Comparison of ENCODE assay signal across 8 mouse cellular contexts in the genomic region with DNA sequence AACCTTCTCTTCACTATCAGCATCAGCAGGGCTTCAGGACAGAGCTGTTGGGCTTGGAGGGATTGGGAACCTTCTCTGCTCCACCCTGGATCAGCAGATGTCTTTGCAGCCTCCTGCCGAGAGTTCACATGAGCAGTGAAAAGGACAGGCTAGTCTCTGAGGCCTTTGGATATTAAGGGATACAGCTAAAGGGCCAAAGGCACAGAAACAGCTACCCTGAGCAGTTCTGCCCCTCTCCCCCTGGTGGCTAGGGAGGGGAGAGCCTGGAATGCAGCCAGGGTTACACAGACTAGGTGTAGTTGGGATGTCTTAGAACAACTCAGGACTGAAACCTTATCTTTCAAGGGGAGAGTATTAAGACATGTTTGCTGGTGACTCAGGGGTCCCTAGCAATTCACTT. TPM values are rescaled to one million over a fixed set of nuclear protein-coding genes. Genes with fewer than 3 reads are reported as not detected.
A peak's percentile ranks its signal among the peaks of the same experiment; 100 is the strongest.
DNase-seq lines count a peak whose midpoint lies in the region; ATAC-seq and TF ChIP-seq lines count a peak whose summit lies in the region.

No protein-coding gene starts in this region.

- H3K4me1 ChIP-seq in heart, embryonic 13.5 days = peaks cover 61% of the 10 kb centered on the region
- peaks cover 7% of the 10 kb centered on the region; the same call in 1 of the 2 replicates for H3K4me1 ChIP-seq in lung, postnatal 0 days (ENCODE audit: insufficient read depth, low read depth, low read length)
- H3K4me1 ChIP-seq in limb, embryonic 13.5 days = peaks cover 39% of the 10 kb centered on the region

- ATAC-seq in heart, embryonic 13.5 days (ENCODE audit: extremely low read depth, insufficient number of reproducible peaks, low FRiP score, low TSS enrichment) = no peak
- ATAC-seq in lung, postnatal 0 days = no peak
- ATAC-seq in limb, embryonic 13.5 days (ENCODE audit: low FRiP score, low read depth) = no peak

- intact Hi-C loops in heart, postnatal 36 days (cut with DNase I) = no loop called here

- peak; percentile 71 for TF ChIP-seq CTCF in lung, postnatal 0 days (IDR thresholded peaks at IDR 0.05)

- no peaks in the 10 kb centered on the region for H3K9me3 ChIP-seq in heart, embryonic 13.5 days
- no peaks in the 10 kb centered on the region for H3K9me3 ChIP-seq in lung, postnatal 0 days (ENCODE audit: low read length)
- no peaks in the 10 kb centered on the region for H3K9me3 ChIP-seq in limb, embryonic 13.5 days

- no peak overlapping the region for H3K27ac ChIP-seq in heart, embryonic 13.5 days (replicated peaks)
- no peak overlapping the region for H3K27ac ChIP-seq in lung, postnatal 0 days (ENCODE audit: low read length)
- no peak overlapping the region for H3K27ac ChIP-seq in limb, embryonic 13.5 days

- no peak overlapping the region for H3K4me2 ChIP-seq in heart, embryonic 13.5 days
- no peak overlapping the region for H3K4me2 ChIP-seq in lung, postnatal 0 days (replicated peaks; ENCODE audit: low read depth, low read length)
- H3K4me2 ChIP-seq in limb, embryonic 13.5 days (replicated peaks) = no peak overlapping the region

- 47% methylated on average over 1 of the region's 1 CpGs for WGBS in heart, embryonic 13.5 days
- WGBS in lung, postnatal 0 days = 67% methylated on average over 1 of the region's 1 CpGs
- WGBS in limb, embryonic 13.5 days = 58% methylated on average over 1 of the region's 1 CpGs

- peak overlapping the region; percentile 11; the same call in 1 of the 2 replicates for H3K9ac ChIP-seq in heart, embryonic 13.5 days
- H3K9ac ChIP-seq in lung, postnatal 0 days (replicated peaks; ENCODE audit: low read depth) = no peak overlapping the region
- peak overlapping the region; percentile 13; the same call in 1 of the 2 replicates for H3K9ac ChIP-seq in limb, embryonic 13.5 days

- no peak for TF ChIP-seq EP300 in lung, postnatal 0 days (IDR thresholded peaks at IDR 0.05)

- no peak overlapping the region for H3K4me3 ChIP-seq in heart, embryonic 13.5 days
- H3K4me3 ChIP-seq in lung, postnatal 0 days (ENCODE audit: low read depth, low read length) = no peak overlapping the region
- H3K4me3 ChIP-seq in limb, embryonic 13.5 days = no peak overlapping the region

- no peaks in the 10 kb centered on the region for H3K27me3 ChIP-seq in heart, embryonic 13.5 days (replicated peaks)
- no peaks in the 10 kb centered on the region for H3K27me3 ChIP-seq in lung, postnatal 0 days (replicated peaks; ENCODE audit: insufficient read depth, low read length)
- no peaks in the 10 kb centered on the region for H3K27me3 ChIP-seq in limb, embryonic 13.5 days

- DNase-seq in heart, postnatal 36 days = no peak
- no peak for DNase-seq in lung, postnatal 0 days (ENCODE audit: low spot score)
- no peak for DNase-seq in lung, adult 18-20 months
- DNase-seq in NIH3T3 (ENCODE audit: low read depth) = peak; percentile 72
- DNase-seq in ovary, postnatal 36 days (ENCODE audit: low spot score) = no peak
- DNase-seq in layer of hippocampus, adult 18-20 months (ENCODE audit: low spot score in 2 of 2) = no peak

- peaks cover 31% of the 10 kb centered on the region for H3K36me3 ChIP-seq in heart, embryonic 13.5 days
- no peaks in the 10 kb centered on the region for H3K36me3 ChIP-seq in lung, postnatal 0 days (ENCODE audit: insufficient read depth, low read length)
- peaks cover 40% of the 10 kb centered on the region for H3K36me3 ChIP-seq in limb, embryonic 13.5 days

RNA-seq across cellular contexts. Expression of gene Gpr84, which starts 10.7 kb away (rescaled TPM):
- polyA plus RNA-seq in heart, embryonic 13.5 days (2015; fragmentation: Nextera tagmentation; extraction: Ambion mirVana) = 0.28 and 0.36 TPM in 2 replicates
- not detected for total RNA-seq in heart, postnatal 36 days (2021)
- 0.67 and 2.2 TPM in 2 replicates for polyA plus RNA-seq in lung, postnatal 0 days (2015; fragmentation: Nextera tagmentation; extraction: Ambion mirVana)
- 0.34 and 0.41 TPM in 2 replicates for polyA plus RNA-seq in limb, embryonic 13.5 days (2015; fragmentation: Nextera tagmentation; extraction: Ambion mirVana)
- under 1 TPM; 0.54 to 0.63 TPM for total RNA-seq in layer of hippocampus, adult 18-20 months (2021)

RNA-seq across cellular contexts. Expression of gene Zfp385a, which starts 18.8 kb away (rescaled TPM):
- 8.3 and 8.9 TPM in 2 replicates for polyA plus RNA-seq in heart, embryonic 13.5 days (2015; fragmentation: Nextera tagmentation; extraction: Ambion mirVana)
- total RNA-seq in heart, postnatal 36 days (2021) = 10 to 100 TPM; 12.9 to 13.0 TPM
- polyA plus RNA-seq in lung, postnatal 0 days (2015; fragmentation: Nextera tagmentation; extraction: Ambion mirVana) = 5.0 and 6.5 TPM in 2 replicates
- 11.7 and 13.1 TPM in 2 replicates for polyA plus RNA-seq in limb, embryonic 13.5 days (2015; fragmentation: Nextera tagmentation; extraction: Ambion mirVana)
- 10 to 100 TPM; 43.7 to 49.8 TPM for total RNA-seq in layer of hippocampus, adult 18-20 months (2021)

RNA-seq across cellular contexts. Expression of gene Itga5, which starts 45.5 kb away (rescaled TPM):
- polyA plus RNA-seq in heart, embryonic 13.5 days (2015; fragmentation: Nextera tagmentation; extraction: Ambion mirVana) = 76.4 and 78.0 TPM in 2 replicates
- 10 to 100 TPM; 46.1 to 47.1 TPM for total RNA-seq in heart, postnatal 36 days (2021)
- 30.0 and 31.2 TPM in 2 replicates for polyA plus RNA-seq in lung, postnatal 0 days (2015; fragmentation: Nextera tagmentation; extraction: Ambion mirVana)
- 55.2 and 55.3 TPM in 2 replicates for polyA plus RNA-seq in limb, embryonic 13.5 days (2015; fragmentation: Nextera tagmentation; extraction: Ambion mirVana)
- 1 to 10 TPM; 1.1 to 1.2 TPM for total RNA-seq in layer of hippocampus, adult 18-20 months (2021)

RNA-seq across cellular contexts. Expression of gene Copz1, which starts 48.6 kb away (rescaled TPM):
- 163 and 178 TPM in 2 replicates for polyA plus RNA-seq in heart, embryonic 13.5 days (2015; fragmentation: Nextera tagmentation; extraction: Ambion mirVana)
- total RNA-seq in heart, postnatal 36 days (2021) = 10 to 100 TPM; 56.6 to 56.9 TPM
- 162 and 163 TPM in 2 replicates for polyA plus RNA-seq in lung, postnatal 0 days (2015; fragmentation: Nextera tagmentation; extraction: Ambion mirVana)
- 283 TPM in 2 replicates for polyA plus RNA-seq in limb, embryonic 13.5 days (2015; fragmentation: Nextera tagmentation; extraction: Ambion mirVana)
- 100 to 1,000 TPM in 1 of 2 experiments, 10 to 100 TPM in 1; 97.0 to 100 TPM for total RNA-seq in layer of hippocampus, adult 18-20 months (2021)
